ENCODE assay signal across 42 mouse cellular contexts in the genomic region with DNA sequence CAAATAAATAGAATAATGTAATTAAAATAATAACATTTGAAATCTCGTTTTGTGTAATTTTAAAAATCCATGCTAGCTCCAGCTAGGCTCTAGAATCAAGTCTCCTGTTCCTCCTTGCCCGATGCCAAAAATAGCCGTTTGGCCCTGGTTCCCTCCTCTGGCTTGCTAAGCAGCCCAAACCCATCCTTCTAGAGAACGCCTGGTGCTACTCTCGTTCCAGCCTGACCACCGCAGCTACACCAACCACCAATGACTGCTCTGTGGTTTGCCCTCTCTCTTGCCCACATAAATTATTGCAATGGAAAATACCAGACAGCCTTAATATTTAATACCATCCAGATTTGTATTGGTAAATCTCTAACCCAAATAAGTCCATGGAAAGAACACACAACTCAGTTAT. TPM values are rescaled to one million over a fixed set of nuclear protein-coding genes. Genes with fewer than 3 reads are reported as not detected.
"Had no signal": no experiment of that assay in that cellular context is flagged by ENCODE, and none has a peak within 500 bp of the region (broad histone marks: within the 10 kb centered on the region; RNA-seq: fewer than 3 reads in every experiment).

No protein-coding gene starts in this region.

- H3K27me3 ChIP-seq: heart, embryonic 12.5 days; heart, embryonic 13.5 days; heart, embryonic 15.5 days; intestine, embryonic 15.5 days had no signal

- H3K4me2 ChIP-seq: heart, embryonic 11.5 days; heart, embryonic 12.5 days; heart, embryonic 13.5 days; heart, embryonic 15.5 days; hindbrain, embryonic 12.5 days; hindbrain, embryonic 13.5 days; hindbrain, embryonic 14.5 days; hindbrain, embryonic 15.5 days; intestine, embryonic 15.5 days; kidney, embryonic 15.5 days had no signal

- H3K4me3 ChIP-seq: heart, embryonic 12.5 days; heart, embryonic 13.5 days; heart, embryonic 15.5 days; hindbrain, embryonic 10.5 days; hindbrain, embryonic 12.5 days; hindbrain, embryonic 13.5 days; hindbrain, embryonic 15.5 days; intestine, embryonic 15.5 days; kidney, embryonic 15.5 days; layer of hippocampus, adult 2 months; left cerebral cortex, adult 2 months had no signal

- H3K27ac ChIP-seq: heart, embryonic 13.5 days; heart, embryonic 15.5 days; hindbrain, embryonic 10.5 days; hindbrain, embryonic 12.5 days; hindbrain, embryonic 13.5 days; hindbrain, embryonic 14.5 days; hindbrain, embryonic 15.5 days; hindbrain, postnatal 0 days; intestine, embryonic 15.5 days; kidney, embryonic 15.5 days; kidney, postnatal 0 days; layer of hippocampus, adult 2 months; left cerebral cortex, adult 2 months had no signal

- H3K36me3 ChIP-seq: heart, embryonic 12.5 days; heart, embryonic 13.5 days; heart, embryonic 15.5 days; hindbrain, embryonic 10.5 days; hindbrain, embryonic 12.5 days; hindbrain, embryonic 13.5 days; hindbrain, embryonic 15.5 days; intestine, embryonic 15.5 days; kidney, embryonic 15.5 days had no signal

- DNase-seq: heart, postnatal 10 days; heart, postnatal 14 days; heart, postnatal 36 days; heart, postnatal 4 days; kidney, adult 11 months; kidney, adult 18-20 months; kidney, adult 2 months; kidney, adult 8-10 months; kidney, adult 9 months; kidney, postnatal 10 days; kidney, postnatal 14 days; kidney, postnatal 25 days; kidney, postnatal 36 days; kidney, postnatal 4 days; layer of hippocampus, adult 9-11 months; layer of hippocampus, postnatal 36 days had no signal

- H3K9ac ChIP-seq: heart, embryonic 12.5 days; heart, embryonic 13.5 days; heart, embryonic 15.5 days; hindbrain, embryonic 12.5 days; hindbrain, embryonic 13.5 days; hindbrain, embryonic 14.5 days; hindbrain, embryonic 15.5 days; intestine, embryonic 15.5 days; kidney, embryonic 15.5 days had no signal

- H3K9me3 ChIP-seq: heart, embryonic 12.5 days; heart, embryonic 13.5 days; heart, embryonic 15.5 days; hindbrain, embryonic 10.5 days; hindbrain, embryonic 12.5 days; hindbrain, embryonic 13.5 days; hindbrain, embryonic 15.5 days; intestine, embryonic 15.5 days; kidney, embryonic 15.5 days had no signal

- ATAC-seq: hindbrain, embryonic 16.5 days; hindbrain, postnatal 0 days; inflammation-experienced regulatory T-cells, adult 6 months; intestine, embryonic 15.5 days; intestine, embryonic 16.5 days; intestine, postnatal 0 days had no signal

RNA-seq across cellular contexts. Expression of a gene that starts 4.7 kb away (rescaled TPM):
- polyA plus RNA-seq: heart, postnatal 0 days had no signal

RNA-seq across cellular contexts. Expression of a gene that starts 15.0 kb away (rescaled TPM):
- polyA plus RNA-seq: heart, embryonic 11.5 days; heart, embryonic 12.5 days; heart, embryonic 13.5 days; heart, embryonic 14.5 days; heart, embryonic 15.5 days; heart, embryonic 16.5 days; hindbrain, embryonic 10.5 days; hindbrain, embryonic 11.5 days; hindbrain, embryonic 12.5 days; intestine, embryonic 14.5 days; intestine, embryonic 15.5 days; intestine, embryonic 16.5 days; intestine, postnatal 0 days had no signal

RNA-seq across cellular contexts. Expression of a gene that starts 45.9 kb away (rescaled TPM):
- polyA plus RNA-seq: heart, embryonic 11.5 days; heart, embryonic 12.5 days; heart, embryonic 14.5 days; heart, embryonic 15.5 days; heart, embryonic 16.5 days; heart, postnatal 0 days; hindbrain, embryonic 10.5 days; hindbrain, embryonic 11.5 days; hindbrain, embryonic 13.5 days; hindbrain, embryonic 14.5 days; inflammation-experienced regulatory T-cells, adult 6 months; intestine, embryonic 16.5 days; kidney, adult 2 months; kidney, embryonic 14.5 days; kidney, embryonic 15.5 days; kidney, embryonic 16.5 days had no signal
